Mouse (Mus musculus): Measurements from ENCODE around the gene Klrc2.
"Not testable (repeated sequence)": the region's sequence is repeated elsewhere in the genome, so short reads cannot be mapped to it uniquely, and the experiment has no call there.

- TF ChIP-seq CTCF, EP300 (IDR thresholded peaks at IDR 0.05; ENCODE audit: low read depth): not testable (repeated sequence)
These were observed 30.9 kb upstream of the Klrc2 start for GRCm38 (mm10) chr6:129691436-129691835.

Data from liver, postnatal 0 days (tissue).